Mouse (Mus musculus): ENCODE measurements at regions not wholly inside any gene's neighbourhood (a gene's known extent, or its start where the extent isn't known, plus 50 kb on each side); places are given as distances from the start of the nearest gene placed in this dataset.

GRCm38 (mm10) chr16:93140535-93141110, 314.7 kb upstream of the Runx1 start:
- 55% methylated on average over 15 of the region's 15 CpGs for WGBS
- no peak overlapping the region for H3K4me2 ChIP-seq
- H3K27ac ChIP-seq (replicated peaks): no peak overlapping the region
- H3K4me3 ChIP-seq (replicated peaks): no peak overlapping the region
- no peaks in the 10 kb centered on the region for H3K36me3 ChIP-seq
- H3K9me3 ChIP-seq (replicated peaks): no peaks in the 10 kb centered on the region
- no peaks in the 10 kb centered on the region for H3K27me3 ChIP-seq (replicated peaks)
- ATAC-seq (ENCODE audit: low FRiP score): no peak
- no peaks in the 10 kb centered on the region for H3K4me1 ChIP-seq
- no peak overlapping the region for H3K9ac ChIP-seq (replicated peaks)

GRCm38 (mm10) chr16:93137249-93137648, 311.3 kb upstream of the Runx1 start:
- WGBS: 69% methylated on average over 1 of the region's 1 CpGs
- Histone ChIP-seq H3K9me3 (replicated peaks) (no peaks in the 10 kb centered on the region), H3K9ac (replicated peaks) (no peak overlapping the region), H3K4me3 (replicated peaks) (no peak overlapping the region), H3K27ac (replicated peaks) (no peak overlapping the region), H3K27me3 (replicated peaks) (no peaks in the 10 kb centered on the region), H3K4me2 (no peak overlapping the region), H3K4me1 (no peaks in the 10 kb centered on the region), H3K36me3 (no peaks in the 10 kb centered on the region)
- ATAC-seq (ENCODE audit: low FRiP score): no peak

GRCm38 (mm10) chr16:93131404-93131803, 305.5 kb upstream of the Runx1 start:
- H3K9me3 ChIP-seq (replicated peaks): no peaks in the 10 kb centered on the region
- H3K27ac ChIP-seq (replicated peaks): no peak overlapping the region
- H3K27me3 ChIP-seq (replicated peaks): no peaks in the 10 kb centered on the region
- H3K4me3 ChIP-seq (replicated peaks): no peak overlapping the region
- no peak for ATAC-seq (ENCODE audit: low FRiP score)
- H3K4me1 ChIP-seq: no peaks in the 10 kb centered on the region
- 91% methylated on average over 5 of the region's 5 CpGs for WGBS
- no peak overlapping the region for H3K4me2 ChIP-seq
- no peak overlapping the region for H3K9ac ChIP-seq (replicated peaks)
- no peaks in the 10 kb centered on the region for H3K36me3 ChIP-seq

GRCm38 (mm10) chr16:93130622-93131021, 304.7 kb upstream of the Runx1 start:
- Histone ChIP-seq H3K4me1 (no peaks in the 10 kb centered on the region), H3K36me3 (no peaks in the 10 kb centered on the region), H3K27me3 (replicated peaks) (no peaks in the 10 kb centered on the region), H3K4me2 (no peak overlapping the region), H3K27ac (replicated peaks) (no peak overlapping the region), H3K9me3 (replicated peaks) (no peaks in the 10 kb centered on the region), H3K4me3 (replicated peaks) (no peak overlapping the region), H3K9ac (replicated peaks) (no peak overlapping the region)
- 81% methylated on average over 6 of the region's 6 CpGs for WGBS
- no peak for ATAC-seq (ENCODE audit: low FRiP score)

- H3K27ac ChIP-seq (replicated peaks): no peak overlapping the region
- no peak overlapping the region for H3K4me3 ChIP-seq (replicated peaks)
- H3K9me3 ChIP-seq (replicated peaks): no peaks in the 10 kb centered on the region
- H3K4me1 ChIP-seq: no peaks in the 10 kb centered on the region
- H3K9ac ChIP-seq (replicated peaks): no peak overlapping the region
- no peaks in the 10 kb centered on the region for H3K36me3 ChIP-seq
- H3K27me3 ChIP-seq (replicated peaks): no peaks in the 10 kb centered on the region
- no peak overlapping the region for H3K4me2 ChIP-seq
- 94% methylated on average over 8 of the region's 8 CpGs for WGBS
- ATAC-seq (ENCODE audit: low FRiP score): no peak
Observed at GRCm38 (mm10) chr16:93123707-93124106, 297.8 kb upstream of the Runx1 start.

GRCm38 (mm10) chr16:93116111-93116969, 290.4 kb upstream of the Runx1 start:
- H3K9ac ChIP-seq (replicated peaks): no peak overlapping the region
- H3K27ac ChIP-seq (replicated peaks): no peak overlapping the region
- no peaks in the 10 kb centered on the region for H3K4me1 ChIP-seq
- H3K4me2 ChIP-seq: no peak overlapping the region
- H3K36me3 ChIP-seq: no peaks in the 10 kb centered on the region
- H3K27me3 ChIP-seq (replicated peaks): no peaks in the 10 kb centered on the region
- H3K9me3 ChIP-seq (replicated peaks): no peaks in the 10 kb centered on the region
- 87% methylated on average over 16 of the region's 16 CpGs for WGBS
- H3K4me3 ChIP-seq (replicated peaks): no peak overlapping the region
- ATAC-seq (ENCODE audit: low FRiP score): no peak

GRCm38 (mm10) chr16:93110912-93111311, 285.0 kb upstream of the Runx1 start:
- H3K4me3 ChIP-seq (replicated peaks): no peak overlapping the region
- H3K27me3 ChIP-seq (replicated peaks): no peaks in the 10 kb centered on the region
- no peak overlapping the region for H3K4me2 ChIP-seq
- H3K27ac ChIP-seq (replicated peaks): no peak overlapping the region
- 80% methylated on average over 3 of the region's 3 CpGs for WGBS
- 0 out of 2 replicates have a peak, but pooled peaks cover 3% of the 10 kb centered on the region for H3K9me3 ChIP-seq (replicated peaks)
- no peaks in the 10 kb centered on the region for H3K36me3 ChIP-seq
- ATAC-seq (ENCODE audit: low FRiP score): no peak
- no peaks in the 10 kb centered on the region for H3K4me1 ChIP-seq
- H3K9ac ChIP-seq (replicated peaks): no peak overlapping the region

- no peaks in the 10 kb centered on the region for H3K36me3 ChIP-seq
- no peaks in the 10 kb centered on the region for H3K27me3 ChIP-seq (replicated peaks)
- H3K27ac ChIP-seq (replicated peaks): no peak overlapping the region
- H3K4me3 ChIP-seq (replicated peaks): no peak overlapping the region
- ATAC-seq (ENCODE audit: low FRiP score): no peak
- H3K9me3 ChIP-seq (replicated peaks): 0 out of 2 replicates have a peak, but pooled peaks cover 3% of the 10 kb centered on the region
- WGBS: 78% methylated on average over 6 of the region's 6 CpGs
- no peak overlapping the region for H3K9ac ChIP-seq (replicated peaks)
- no peaks in the 10 kb centered on the region for H3K4me1 ChIP-seq
- H3K4me2 ChIP-seq: no peak overlapping the region
Observed at GRCm38 (mm10) chr16:93110451-93110850, 284.5 kb upstream of the Runx1 start.

- 0 out of 2 replicates have a peak, but pooled peaks cover 3% of the 10 kb centered on the region for H3K9me3 ChIP-seq (replicated peaks)
- no peaks in the 10 kb centered on the region for H3K27me3 ChIP-seq (replicated peaks)
- 84% methylated on average over 12 of the region's 12 CpGs for WGBS
- no peak overlapping the region for H3K9ac ChIP-seq (replicated peaks)
- ATAC-seq (ENCODE audit: low FRiP score): no peak
- no peaks in the 10 kb centered on the region for H3K36me3 ChIP-seq
- no peaks in the 10 kb centered on the region for H3K4me1 ChIP-seq
- no peak overlapping the region for H3K27ac ChIP-seq (replicated peaks)
- H3K4me3 ChIP-seq (replicated peaks): no peak overlapping the region
- H3K4me2 ChIP-seq: no peak overlapping the region
Observed at GRCm38 (mm10) chr16:93109683-93110407, 283.9 kb upstream of the Runx1 start.

GRCm38 (mm10) chr16:93107524-93107845, 281.5 kb upstream of the Runx1 start:
- no peaks in the 10 kb centered on the region for H3K4me1 ChIP-seq
- H3K36me3 ChIP-seq: no peaks in the 10 kb centered on the region
- no peak for ATAC-seq (ENCODE audit: low FRiP score)
- WGBS: 89% methylated on average over 5 of the region's 5 CpGs
- no peak overlapping the region for H3K4me3 ChIP-seq (replicated peaks)
- H3K27ac ChIP-seq (replicated peaks): no peak overlapping the region
- H3K9me3 ChIP-seq (replicated peaks): 0 out of 2 replicates have a peak, but pooled peaks cover 3% of the 10 kb centered on the region
- no peak overlapping the region for H3K4me2 ChIP-seq
- H3K27me3 ChIP-seq (replicated peaks): no peaks in the 10 kb centered on the region
- no peak overlapping the region for H3K9ac ChIP-seq (replicated peaks)

GRCm38 (mm10) chr16:93106811-93107523, 281.0 kb upstream of the Runx1 start:
- Histone ChIP-seq H3K4me2 (no peak overlapping the region), H3K4me3 (replicated peaks) (no peak overlapping the region), H3K9me3 (replicated peaks) (0 out of 2 replicates have a peak, but pooled peaks cover 3% of the 10 kb centered on the region), H3K27me3 (replicated peaks) (no peaks in the 10 kb centered on the region), H3K9ac (replicated peaks) (no peak overlapping the region), H3K36me3 (no peaks in the 10 kb centered on the region), H3K4me1 (no peaks in the 10 kb centered on the region), H3K27ac (replicated peaks) (no peak overlapping the region)
- 83% methylated on average over 13 of the region's 13 CpGs for WGBS
- no peak for ATAC-seq (ENCODE audit: low FRiP score)

Data from neural tube, embryonic 15.5 days (tissue).